Mouse (Mus musculus) heart, adult 2 months (tissue): ENCODE data around the gene Cib4.

Experiments used
- CTCF ChIP-seq: fragments of 200-600 bp; IDR thresholded peaks from 2 replicates; pipeline ENCODE4 v1.8.1; 2022; ENCODE audit warnings: antibody characterized with exemption, mild to moderate bottlenecking, moderate library complexity
- EP300 ChIP-seq: fragments of 200-500 bp; IDR thresholded peaks from 2 replicates; pipeline ENCODE4 v1.6.1; 2011; ENCODE audit warnings: low read depth, low read length, control low read depth; ENCODE audit not compliant: insufficient read depth

DNA sequence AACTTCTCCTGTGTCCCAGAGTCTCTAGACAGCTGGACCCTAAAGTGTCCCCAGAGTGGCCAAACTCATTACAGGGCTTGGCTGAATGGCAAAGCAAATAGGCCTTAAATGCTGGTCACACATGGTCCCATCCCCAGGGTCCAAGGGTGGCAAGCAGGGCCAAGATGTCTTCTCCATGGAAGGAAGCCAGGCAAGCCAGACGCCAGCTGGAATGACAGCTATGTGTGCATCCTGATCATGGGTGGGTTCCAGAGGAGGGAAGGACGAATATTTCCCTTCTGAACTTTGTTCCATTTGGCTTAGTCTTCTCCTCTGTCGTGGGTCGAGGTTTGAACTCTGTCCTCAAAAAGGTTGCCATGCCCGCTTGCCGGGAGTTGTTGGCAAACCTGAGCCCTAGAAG, 60.5 kb downstream of the Cib4 start:
- no peak for TF ChIP-seq CTCF
- TF ChIP-seq EP300 = no peak
